Mouse (Mus musculus): ENCODE data around the gene Dpp9.

DNA sequence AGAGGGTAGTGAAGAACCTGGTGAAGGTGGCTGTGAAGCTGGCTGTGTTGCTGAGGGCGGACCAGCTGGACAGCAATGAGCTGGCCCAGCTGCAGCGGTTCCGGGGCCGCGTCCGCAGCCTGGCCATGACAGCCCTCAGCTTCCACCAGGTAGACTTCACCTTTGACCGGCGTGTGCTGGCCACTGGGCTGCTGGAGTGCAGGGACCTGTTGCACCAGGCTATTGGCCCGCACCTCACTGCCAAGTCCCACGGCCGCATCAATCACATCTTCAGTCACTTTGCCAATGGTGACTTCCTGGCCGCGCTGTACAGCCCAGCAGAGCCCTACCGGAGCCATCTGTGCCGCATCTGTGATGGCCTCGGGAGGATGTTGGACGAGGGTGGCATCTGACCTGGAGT lies 46.8 kb downstream of the Dpp9 start:
- TF ChIP-seq CTCF (IDR thresholded peaks at IDR 0.05) (no peak), POLR2A (IDR thresholded peaks at IDR 0.05; ENCODE audit: insufficient read depth, low read depth, low read length) (no peak), EP300 (IDR thresholded peaks at IDR 0.05; ENCODE audit: insufficient read depth, low read depth, low read length) (no peak)

All from heart, adult 2 months (tissue).